Mouse (Mus musculus) liver, embryonic 16.5 days (tissue): ENCODE results near the gene Ppp1r17. TPM values are rescaled to one million over a fixed set of nuclear protein-coding genes. Genes with fewer than 3 reads are reported as not detected.

Experiments used
- ATAC-seq: fragments of 200-750 bp; cut with Nextera tagmentation; 2 replicates; pipeline ENCODE4 v1.8.0; 2017; ENCODE audit warnings: low read depth, mild to moderate bottlenecking, moderate number of reproducible peaks, moderate library complexity
- H3K27ac ChIP-seq: fragments of 300-500 bp; sonication (generic); 2 replicates; pipeline ENCODE4 v1.5.1; 2014; ENCODE audit warnings: mild to moderate bottlenecking, low read length
- H3K27me3 ChIP-seq: fragments of 300-500 bp; sonication (generic); 2 replicates; pipeline ENCODE4 v1.6.1; 2014; ENCODE audit warnings: low read depth, low read length, mixed read lengths; ENCODE audit not compliant: control insufficient read depth, insufficient read depth
- H3K36me3 ChIP-seq: fragments of 300-500 bp; sonication (generic); 2 replicates; pipeline ENCODE4 v1.6.1; 2014; ENCODE audit warnings: mild to moderate bottlenecking; ENCODE audit not compliant: control insufficient read depth, insufficient read depth
- H3K4me1 ChIP-seq: fragments of 300-500 bp; sonication (generic); 2 replicates; pipeline ENCODE4 v1.6.1; 2014; ENCODE audit warnings: low read depth, low read length, mixed read lengths; ENCODE audit not compliant: control insufficient read depth
- H3K4me2 ChIP-seq: fragments of 300-500 bp; sonication (generic); 2 replicates; pipeline ENCODE4 v1.6.1; 2014; ENCODE audit warnings: low read depth, low read length, mixed read lengths
- H3K4me3 ChIP-seq: fragments of 300-500 bp; sonication (generic); 2 replicates; pipeline ENCODE4 v1.5.1; 2014; ENCODE audit warnings: low read depth, mild to moderate bottlenecking, low read length
- H3K9ac ChIP-seq: fragments of 300-500 bp; sonication (generic); 2 replicates; pipeline ENCODE4 v1.6.1; 2014; ENCODE audit warnings: low read depth, low read length
- H3K9me3 ChIP-seq: fragments of 300-500 bp; sonication (generic); replicated peaks from 2 replicates; pipeline ENCODE4 v1.6.1; 2016; ENCODE audit warnings: low read length; ENCODE audit not compliant: control insufficient read depth
- WGBS: fragments of 180-500 bp; shearing (Covaris S2); extraction: QIAGEN DNeasy Blood & Tissue Kit; methylation state at CpG from one replicate; pipeline ENCODE4 v1.1.7; 2014; ENCODE audit not compliant: insufficient replicate concordance; 5-methylcytosine and 5-hydroxymethylcytosine counted together
- polyA plus RNA-seq: library from polyadenylated mRNA; unstranded; fragments of >200 nt; fragmentation: Nextera tagmentation; extraction: Ambion mirVana; gene quantifications from 2 replicates; pipeline ENCODE4 v1.2.1, GENCODE M21; 2015

Ppp1r17 gene
- polyA plus RNA-seq, 1 experiment from 2014 or later = not detected

- no peak overlapping the region for H3K4me2 ChIP-seq
- no peaks in the 10 kb centered on the region for H3K4me1 ChIP-seq
- 47% methylated on average over 5 of the region's 5 CpGs for WGBS
- H3K9me3 ChIP-seq = no peaks in the 10 kb centered on the region
- no peaks in the 10 kb centered on the region for H3K36me3 ChIP-seq
- no peaks in the 10 kb centered on the region for H3K27me3 ChIP-seq
- ATAC-seq = no peak
- H3K4me3 ChIP-seq = no peak overlapping the region
- H3K9ac ChIP-seq = no peak overlapping the region
- no peak overlapping the region for H3K27ac ChIP-seq
These were observed 12.7 kb downstream of the Ppp1r17 start for GRCm38 (mm10) chr6:56029986-56030385.

GRCm38 (mm10) chr6:56032231-56032630, 14.9 kb downstream of the Ppp1r17 start:
- 51% methylated on average over 2 of the region's 2 CpGs for WGBS
- no peaks in the 10 kb centered on the region for H3K36me3 ChIP-seq
- H3K9me3 ChIP-seq = no peaks in the 10 kb centered on the region
- H3K4me1 ChIP-seq = no peaks in the 10 kb centered on the region
- H3K9ac ChIP-seq = no peak overlapping the region
- H3K27ac ChIP-seq = no peak overlapping the region
- no peak for ATAC-seq
- no peak overlapping the region for H3K4me3 ChIP-seq
- no peaks in the 10 kb centered on the region for H3K27me3 ChIP-seq
- H3K4me2 ChIP-seq = no peak overlapping the region

GRCm38 (mm10) chr6:56035054-56035453, 17.8 kb downstream of the Ppp1r17 start:
- WGBS = 57% methylated on average over 10 of the region's 10 CpGs
- Histone ChIP-seq H3K4me3 (no peak overlapping the region), H3K9ac (no peak overlapping the region)

GRCm38 (mm10) chr6:56039476-56040055, 22.3 kb downstream of the Ppp1r17 start:
- no peak overlapping the region for H3K4me3 ChIP-seq
- H3K9ac ChIP-seq = no peak overlapping the region
- H3K4me2 ChIP-seq = no peak overlapping the region
- no peak overlapping the region for H3K27ac ChIP-seq
- WGBS = 62% methylated on average over 4 of the region's 4 CpGs
- no peaks in the 10 kb centered on the region for H3K36me3 ChIP-seq
- no peak for ATAC-seq
- no peaks in the 10 kb centered on the region for H3K27me3 ChIP-seq
- H3K9me3 ChIP-seq = no peaks in the 10 kb centered on the region
- no peaks in the 10 kb centered on the region for H3K4me1 ChIP-seq

More at GRCm38 (mm10) chr6:56035054-56035453, 17.8 kb downstream of the Ppp1r17 start:
- Histone ChIP-seq H3K4me1 (no peaks in the 10 kb centered on the region), H3K9me3 (no peaks in the 10 kb centered on the region), H3K27me3 (no peaks in the 10 kb centered on the region), H3K4me2 (no peak overlapping the region), H3K36me3 (no peaks in the 10 kb centered on the region), H3K27ac (no peak overlapping the region)
- no peak for ATAC-seq

- H3K4me3 ChIP-seq = no peak overlapping the region
- 50% methylated on average over 5 of the region's 5 CpGs for WGBS
- no peak for ATAC-seq
- H3K4me1 ChIP-seq = no peaks in the 10 kb centered on the region
- H3K36me3 ChIP-seq = no peaks in the 10 kb centered on the region
- no peaks in the 10 kb centered on the region for H3K9me3 ChIP-seq
- no peaks in the 10 kb centered on the region for H3K27me3 ChIP-seq
- no peak overlapping the region for H3K27ac ChIP-seq
- H3K9ac ChIP-seq = no peak overlapping the region
- no peak overlapping the region for H3K4me2 ChIP-seq
These were observed 27.0 kb downstream of the Ppp1r17 start for GRCm38 (mm10) chr6:56044270-56044669.

- ATAC-seq = no peak
- no peak overlapping the region for H3K9ac ChIP-seq
- H3K27me3 ChIP-seq = no peaks in the 10 kb centered on the region
- no peak overlapping the region for H3K27ac ChIP-seq
- WGBS = 62% methylated on average over 1 of the region's 1 CpGs
- H3K4me1 ChIP-seq = no peaks in the 10 kb centered on the region
- no peak overlapping the region for H3K4me3 ChIP-seq
- no peaks in the 10 kb centered on the region for H3K9me3 ChIP-seq
- H3K4me2 ChIP-seq = no peak overlapping the region
- no peaks in the 10 kb centered on the region for H3K36me3 ChIP-seq
These were observed 27.4 kb downstream of the Ppp1r17 start for GRCm38 (mm10) chr6:56044716-56045115.

- ATAC-seq = no peak
- WGBS = 65% methylated on average over 3 of the region's 3 CpGs
- H3K9ac ChIP-seq = no peak overlapping the region
- no peaks in the 10 kb centered on the region for H3K27me3 ChIP-seq
- no peak overlapping the region for H3K4me3 ChIP-seq
- H3K4me2 ChIP-seq = no peak overlapping the region
- H3K4me1 ChIP-seq = no peaks in the 10 kb centered on the region
- H3K36me3 ChIP-seq = no peaks in the 10 kb centered on the region
- H3K27ac ChIP-seq = no peak overlapping the region
- H3K9me3 ChIP-seq = no peaks in the 10 kb centered on the region
These were observed 31.3 kb downstream of the Ppp1r17 start for GRCm38 (mm10) chr6:56048580-56048979.

- Histone ChIP-seq H3K4me1 (no peaks in the 10 kb centered on the region), H3K36me3 (no peaks in the 10 kb centered on the region), H3K27me3 (no peaks in the 10 kb centered on the region), H3K4me2 (no peak overlapping the region), H3K4me3 (no peak overlapping the region), H3K9ac (no peak overlapping the region), H3K9me3 (no peaks in the 10 kb centered on the region), H3K27ac (no peak overlapping the region)
- 25% methylated on average over 4 of the region's 4 CpGs for WGBS
- no peak for ATAC-seq
These were observed 31.8 kb downstream of the Ppp1r17 start for GRCm38 (mm10) chr6:56049104-56049503.

- no peaks in the 10 kb centered on the region for H3K27me3 ChIP-seq
- H3K4me2 ChIP-seq = no peak overlapping the region
- no peak for ATAC-seq
- no peak overlapping the region for H3K9ac ChIP-seq
- no peak overlapping the region for H3K27ac ChIP-seq
- no peaks in the 10 kb centered on the region for H3K36me3 ChIP-seq
- H3K9me3 ChIP-seq = no peaks in the 10 kb centered on the region
- no peak overlapping the region for H3K4me3 ChIP-seq
- no peaks in the 10 kb centered on the region for H3K4me1 ChIP-seq
These were observed 46.4 kb downstream of the Ppp1r17 start for GRCm38 (mm10) chr6:56063736-56064135.
